Mouse (Mus musculus) limb, embryonic 11.5 days (tissue): ENCODE data around the gene Pard3. TPM values are rescaled to one million over a fixed set of nuclear protein-coding genes. Genes with fewer than 3 reads are reported as not detected.
A peak's percentile ranks its signal among the peaks of the same experiment; 100 is the strongest.

Experiments used
- ATAC-seq: fragments of 200-750 bp; cut with Nextera tagmentation; 2 replicates; pipeline ENCODE4 v1.8.0; 2017; ENCODE audit warnings: low read depth; ENCODE audit not compliant: insufficient number of reproducible peaks, low FRiP score, low TSS enrichment
- DNase-seq: peaks from one replicate; pipeline ENCODE4 v3.0.0-alpha.2; 2015; ENCODE audit warnings: low spot score
- H3K27ac ChIP-seq: fragments of 300-500 bp; sonication (generic); replicated peaks from 2 replicates; pipeline ENCODE4 v1.5.1; 2014; ENCODE audit warnings: low read depth, mild to moderate bottlenecking, low read length
- H3K27me3 ChIP-seq: fragments of 300-500 bp; sonication (generic); 2 replicates; pipeline ENCODE4 v1.6.1; 2014; ENCODE audit warnings: mild to moderate bottlenecking, low read length, mixed read lengths; ENCODE audit not compliant: control insufficient read depth, insufficient read depth
- H3K36me3 ChIP-seq: fragments of 300-500 bp; sonication (generic); 2 replicates; pipeline ENCODE4 v1.6.1; 2014; ENCODE audit warnings: mild to moderate bottlenecking, low read length, moderate library complexity, mixed read lengths; ENCODE audit not compliant: control insufficient read depth, insufficient read depth
- H3K4me1 ChIP-seq: fragments of 300-500 bp; sonication (generic); 2 replicates; pipeline ENCODE4 v1.6.1; 2014; ENCODE audit warnings: low read length, mixed read lengths; ENCODE audit not compliant: control insufficient read depth, insufficient read depth
- H3K4me2 ChIP-seq: fragments of 300-500 bp; sonication (generic); 2 replicates; pipeline ENCODE4 v1.6.1; 2014; ENCODE audit warnings: low read depth, mild to moderate bottlenecking, moderate library complexity; ENCODE audit not compliant: severe bottlenecking
- H3K4me3 ChIP-seq: fragments of 300-500 bp; sonication (generic); 2 replicates; pipeline ENCODE4 v1.5.1; 2014; ENCODE audit warnings: low read depth, low read length
- H3K9ac ChIP-seq: fragments of 300-500 bp; sonication (generic); 2 replicates; pipeline ENCODE4 v1.6.1; 2014; ENCODE audit warnings: mild to moderate bottlenecking, low read length
- H3K9me3 ChIP-seq: fragments of 300-500 bp; sonication (generic); 2 replicates; pipeline ENCODE4 v1.6.1; 2016; ENCODE audit warnings: low read length; ENCODE audit not compliant: control insufficient read depth
- WGBS: fragments of 180-500 bp; shearing (Covaris S2); extraction: QIAGEN DNeasy Blood & Tissue Kit; methylation state at CpG from one replicate; pipeline ENCODE4 v1.1.7; 2014; 5-methylcytosine and 5-hydroxymethylcytosine counted together
- polyA plus RNA-seq: library from polyadenylated mRNA; unstranded; fragments of >200 nt; fragmentation: Nextera tagmentation; extraction: Ambion mirVana; gene quantifications from 2 replicates; pipeline ENCODE4 v1.2.1, GENCODE M21; 2014

Gene Pard3
- polyA plus RNA-seq, 1 experiment from 2014 or later = 38.8 TPM

- Histone ChIP-seq H3K27ac (no peak overlapping the region), H3K9ac (no peak overlapping the region), H3K4me2 (no peak overlapping the region), H3K9me3 (no peaks in the 10 kb centered on the region), H3K36me3 (no peaks in the 10 kb centered on the region), H3K27me3 (no peaks in the 10 kb centered on the region), H3K4me1 (peaks cover 9% of the 10 kb centered on the region), H3K4me3 (no peak overlapping the region)
- 83% methylated on average over 3 of the region's 3 CpGs for WGBS
- ATAC-seq = no peak
- DNase-seq = no peak
Observed at GRCm38 (mm10) chr8:127070225-127070624, 6.5 kb downstream of the Pard3 start.

GRCm38 (mm10) chr8:127073052-127073618 is 9.4 kb downstream of the Pard3 start:
- 59% methylated on average over 5 of the region's 5 CpGs for WGBS
- H3K9ac ChIP-seq = no peak overlapping the region
- no peak overlapping the region for H3K27ac ChIP-seq
- no peaks in the 10 kb centered on the region for H3K27me3 ChIP-seq
- no peaks in the 10 kb centered on the region for H3K9me3 ChIP-seq
- no peak overlapping the region for H3K4me3 ChIP-seq
- no peak overlapping the region for H3K4me2 ChIP-seq
- H3K36me3 ChIP-seq = no peaks in the 10 kb centered on the region
- ATAC-seq (no peak), DNase-seq (no peak)
- peaks cover 6% of the 10 kb centered on the region; the same call in 1 of the 2 replicates for H3K4me1 ChIP-seq

DNA sequence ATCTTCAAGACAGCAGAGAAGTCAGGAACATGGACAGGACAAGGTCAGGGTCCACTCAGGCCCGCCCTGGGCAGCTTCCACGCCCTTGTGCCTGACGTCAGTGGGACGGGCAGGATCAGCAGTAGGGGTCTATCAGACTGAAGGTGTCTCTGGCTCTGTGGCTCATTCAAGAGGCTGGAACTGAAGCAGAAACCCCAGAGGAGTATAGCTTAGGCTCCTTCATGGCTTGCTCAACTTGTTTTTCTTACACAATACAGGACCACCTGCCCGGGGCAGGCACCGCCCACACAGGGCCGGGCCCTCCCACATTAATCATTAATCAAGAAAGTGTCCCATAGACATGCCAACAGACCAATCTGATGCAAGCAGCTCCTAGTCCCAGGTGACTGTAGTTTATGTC is 12.8 kb downstream of the Pard3 start:
- Histone ChIP-seq H3K4me2 (no peak overlapping the region), H3K36me3 (no peaks in the 10 kb centered on the region), H3K4me3 (no peak overlapping the region), H3K27me3 (no peaks in the 10 kb centered on the region), H3K4me1 (peaks cover 19% of the 10 kb centered on the region), H3K27ac (no peak overlapping the region), H3K9ac (no peak overlapping the region), H3K9me3 (no peaks in the 10 kb centered on the region)
- 87% methylated on average over 7 of the region's 7 CpGs for WGBS
- DNase-seq (no peak), ATAC-seq (no peak)

DNA sequence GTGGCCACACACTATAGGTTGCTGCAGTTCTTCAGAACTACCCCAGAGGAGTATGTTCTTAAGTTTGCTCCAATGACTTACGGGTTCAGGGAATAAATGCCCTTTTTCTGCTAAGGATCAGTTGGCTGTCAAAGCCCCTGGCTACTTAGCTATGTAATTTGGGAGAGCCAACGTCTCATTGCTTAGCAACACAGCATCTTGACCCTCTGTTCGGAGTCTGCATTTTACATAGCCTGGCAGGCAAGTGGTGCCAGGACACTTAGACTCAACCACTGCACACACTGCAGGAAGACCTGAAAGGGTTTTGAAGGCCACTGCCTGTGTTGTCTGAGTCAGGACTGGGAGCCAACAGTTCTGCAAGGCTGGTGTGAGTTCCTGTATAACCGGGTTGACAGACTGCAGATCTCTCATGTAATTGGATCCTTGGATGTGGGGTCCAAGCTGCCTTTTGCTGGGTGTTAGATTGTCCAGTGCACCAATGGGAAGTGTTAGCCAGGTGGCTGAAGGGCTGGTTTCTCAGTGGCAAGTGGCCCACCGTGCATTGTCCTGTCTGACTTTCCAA is 15.6 kb downstream of the Pard3 start:
- ATAC-seq (no peak), DNase-seq (no peak)
- Histone ChIP-seq H3K27ac (no peak overlapping the region), H3K27me3 (no peaks in the 10 kb centered on the region), H3K36me3 (no peaks in the 10 kb centered on the region), H3K4me3 (no peak overlapping the region), H3K4me2 (no peak overlapping the region), H3K9ac (no peak overlapping the region), H3K4me1 (peaks cover 13% of the 10 kb centered on the region), H3K9me3 (no peaks in the 10 kb centered on the region)
- 32% methylated on average over 5 of the region's 5 CpGs for WGBS

DNA sequence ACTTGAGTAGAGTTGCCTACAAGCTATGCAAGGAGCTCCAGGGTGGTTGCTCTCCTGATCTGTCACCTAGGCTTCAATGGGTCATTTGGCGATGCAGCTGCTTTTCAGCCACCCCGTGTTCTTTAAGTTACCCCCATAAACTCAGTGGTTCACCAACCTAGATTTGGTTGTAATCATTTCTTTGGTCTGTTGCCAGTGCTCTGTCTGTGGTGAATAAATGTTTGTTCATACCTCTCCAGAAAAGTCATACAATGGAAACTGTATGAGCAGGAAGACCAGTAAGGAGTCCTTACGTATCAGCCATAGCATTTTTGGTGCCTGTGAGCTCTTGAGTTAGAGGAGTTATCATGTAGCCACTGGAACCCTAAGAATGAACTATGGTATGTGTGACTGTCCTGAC is 17.6 kb downstream of the Pard3 start:
- ATAC-seq (no peak), DNase-seq (no peak)
- WGBS = 73% methylated on average over 3 of the region's 3 CpGs
- Histone ChIP-seq H3K36me3 (no peaks in the 10 kb centered on the region), H3K4me2 (no peak overlapping the region), H3K4me1 (peaks cover 13% of the 10 kb centered on the region), H3K4me3 (no peak overlapping the region), H3K27ac (no peak overlapping the region), H3K27me3 (no peaks in the 10 kb centered on the region), H3K9ac (no peak overlapping the region), H3K9me3 (no peaks in the 10 kb centered on the region)

GRCm38 (mm10) chr8:127082486-127082885 is 18.8 kb downstream of the Pard3 start:
- H3K27ac ChIP-seq = no peak overlapping the region
- peaks cover 18% of the 10 kb centered on the region for H3K4me1 ChIP-seq
- H3K4me3 ChIP-seq = no peak overlapping the region
- H3K4me2 ChIP-seq = no peak overlapping the region
- no peak overlapping the region for H3K9ac ChIP-seq
- DNase-seq = no peak
- H3K9me3 ChIP-seq = no peaks in the 10 kb centered on the region
- WGBS = 94% methylated on average over 2 of the region's 2 CpGs
- no peaks in the 10 kb centered on the region for H3K36me3 ChIP-seq
- ATAC-seq = no peak
- H3K27me3 ChIP-seq = no peaks in the 10 kb centered on the region

- no peak overlapping the region for H3K4me3 ChIP-seq
- H3K9me3 ChIP-seq = no peaks in the 10 kb centered on the region
- H3K4me1 ChIP-seq = peaks cover 28% of the 10 kb centered on the region
- no peak overlapping the region for H3K9ac ChIP-seq
- ATAC-seq = no peak
- DNase-seq = no peak
- WGBS = 91% methylated on average over 6 of the region's 6 CpGs
- H3K27ac ChIP-seq = no peak overlapping the region
- H3K4me2 ChIP-seq = no peak overlapping the region
- no peaks in the 10 kb centered on the region for H3K36me3 ChIP-seq
- no peaks in the 10 kb centered on the region for H3K27me3 ChIP-seq
Observed at GRCm38 (mm10) chr8:127084565-127084964, 20.9 kb downstream of the Pard3 start.

GRCm38 (mm10) chr8:127087434-127087833 is 23.7 kb downstream of the Pard3 start:
- DNase-seq (no peak), ATAC-seq (no peak)
- no peak overlapping the region for H3K27ac ChIP-seq
- H3K36me3 ChIP-seq = no peaks in the 10 kb centered on the region
- 63% methylated on average over 1 of the region's 1 CpGs for WGBS
- H3K9ac ChIP-seq = no peak overlapping the region
- no peaks in the 10 kb centered on the region for H3K27me3 ChIP-seq
- H3K9me3 ChIP-seq = no peaks in the 10 kb centered on the region
- peaks cover 35% of the 10 kb centered on the region for H3K4me1 ChIP-seq
- no peak overlapping the region for H3K4me2 ChIP-seq
- no peak overlapping the region for H3K4me3 ChIP-seq

DNA sequence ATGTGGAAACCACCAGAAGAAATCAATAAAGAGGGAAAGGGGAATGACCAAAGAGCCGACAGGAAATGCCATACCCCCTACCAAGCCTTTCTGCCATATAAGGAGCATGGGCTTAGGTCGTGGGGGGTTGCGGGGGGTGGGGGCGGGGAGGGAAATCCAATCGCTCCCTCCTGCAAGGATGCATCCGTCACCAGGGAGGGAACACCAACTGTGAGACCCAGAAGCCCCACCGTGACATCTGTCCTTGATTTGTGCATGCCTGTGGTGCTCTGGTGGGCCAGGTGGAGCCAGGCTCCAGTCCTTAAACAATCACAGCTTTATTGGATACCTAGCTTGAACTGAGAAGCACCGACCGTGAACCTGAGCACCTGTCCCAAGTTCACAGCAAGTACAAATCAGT is 24.7 kb downstream of the Pard3 start:
- H3K27ac ChIP-seq = no peak overlapping the region
- no peaks in the 10 kb centered on the region for H3K27me3 ChIP-seq
- no peak overlapping the region for H3K9ac ChIP-seq
- H3K9me3 ChIP-seq = no peaks in the 10 kb centered on the region
- peaks cover 40% of the 10 kb centered on the region for H3K4me1 ChIP-seq
- no peak overlapping the region for H3K4me3 ChIP-seq
- peak overlapping the region; percentile 31 for H3K4me2 ChIP-seq
- WGBS = 6% methylated on average over 9 of the region's 9 CpGs
- DNase-seq (peak; percentile 81), ATAC-seq (peak; percentile 65)
- no peaks in the 10 kb centered on the region for H3K36me3 ChIP-seq
